Mouse (Mus musculus): ENCODE measurements around the gene Slc7a15.
A peak's percentile ranks its signal among the peaks of the same experiment; 100 is the strongest.

Gene Slc7a15

GRCm38 (mm10) chr12:8506954-8507707, 91.7 kb downstream of the Slc7a15 start:
- DNase-seq (ENCODE audit: low spot score): no peak

DNA sequence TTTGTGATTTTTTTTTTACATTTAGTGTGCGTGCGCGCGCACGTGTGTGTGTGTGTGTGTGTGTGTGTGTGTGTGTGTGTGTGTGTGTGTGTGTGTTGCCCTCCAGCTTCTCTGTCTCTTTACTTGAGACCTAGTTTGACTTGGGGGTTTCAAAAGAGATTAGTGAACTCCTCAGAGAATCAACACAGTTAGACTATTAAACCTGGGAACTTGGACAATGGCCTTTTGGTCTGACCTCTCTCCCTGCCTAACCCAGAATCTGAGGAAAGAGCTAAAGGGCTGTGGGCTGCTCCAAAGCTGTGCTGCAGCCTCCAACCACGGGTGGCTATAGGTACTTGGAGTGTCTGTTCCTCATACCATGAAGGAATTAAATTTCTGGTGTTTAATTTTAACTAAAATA, 94.7 kb downstream of the Slc7a15 start:
- no peak for DNase-seq (ENCODE audit: low spot score)

DNA sequence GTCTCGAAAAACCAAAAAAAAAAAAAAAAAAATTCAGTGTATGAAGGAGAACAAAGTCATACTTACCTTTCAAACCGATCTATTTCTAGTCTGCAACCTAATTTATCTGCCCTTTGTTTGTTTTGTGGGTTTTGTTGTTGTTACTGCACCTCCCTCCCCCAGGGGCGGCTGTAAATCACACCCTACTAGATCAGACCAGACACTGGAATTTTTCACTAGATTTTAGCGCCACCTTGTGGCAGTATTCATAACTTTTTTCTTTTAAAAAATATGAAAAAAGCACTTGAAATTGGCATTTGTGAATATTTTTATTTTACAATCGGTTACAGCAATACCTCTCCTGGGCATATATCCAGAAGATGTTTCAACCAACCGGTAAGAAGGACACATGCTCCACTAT, 96.3 kb downstream of the Slc7a15 start:
- peak; percentile 75 for DNase-seq (ENCODE audit: low spot score)

- peak; percentile 40 for DNase-seq (ENCODE audit: low spot score)
Measured at GRCm38 (mm10) chr12:8501571-8502305, 97.1 kb downstream of the Slc7a15 start.

GRCm38 (mm10) chr12:8500597-8501570, 98.0 kb downstream of the Slc7a15 start:
- DNase-seq (ENCODE audit: low spot score): no peak

DNA sequence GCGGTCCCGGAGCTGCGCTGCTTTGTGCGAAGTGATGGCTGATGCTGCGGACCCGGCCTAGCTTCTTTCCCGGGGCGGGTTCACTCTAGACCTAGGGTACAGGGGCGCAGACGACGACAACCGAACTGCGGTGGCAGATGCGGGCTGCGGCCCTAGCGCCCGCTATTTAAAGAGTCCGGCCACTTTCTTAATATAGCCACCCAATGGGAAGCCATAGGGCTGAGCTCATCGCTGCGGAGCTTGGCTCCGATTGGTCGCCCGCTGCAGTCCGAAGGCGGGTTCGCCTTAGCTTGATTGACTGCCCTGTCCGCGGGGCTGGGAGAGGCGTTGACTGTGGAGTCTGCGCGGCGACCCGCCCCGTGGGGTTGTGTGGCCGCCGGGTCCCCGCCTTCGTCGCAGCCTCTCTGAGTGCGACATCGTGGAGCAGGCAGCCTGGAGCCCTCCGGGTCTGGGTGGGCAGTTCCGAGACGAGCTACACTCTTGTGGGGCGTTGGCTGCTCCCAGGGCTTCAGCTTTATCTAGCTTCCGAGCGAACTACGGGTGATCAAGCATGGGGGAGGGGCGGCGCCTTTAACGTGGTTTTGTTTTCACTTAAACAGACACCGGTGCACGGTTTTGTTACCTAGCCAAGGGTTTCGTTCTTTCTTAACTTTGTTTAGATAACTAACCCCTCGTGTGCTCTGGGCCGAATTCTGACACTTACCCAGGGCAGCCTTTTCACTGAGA, 98.8 kb downstream of the Slc7a15 start, which contains the start of gene Rhob:
TSS of gene Rhob (minus strand) at position 139 of the 726 bp plus-strand sequence.
- DNase-seq (ENCODE audit: low spot score): peak; percentile 99

GRCm38 (mm10) chr12:8499001-8499870, 99.6 kb downstream of the Slc7a15 start:
- DNase-seq (ENCODE audit: low spot score): peak; percentile 64

DNA sequence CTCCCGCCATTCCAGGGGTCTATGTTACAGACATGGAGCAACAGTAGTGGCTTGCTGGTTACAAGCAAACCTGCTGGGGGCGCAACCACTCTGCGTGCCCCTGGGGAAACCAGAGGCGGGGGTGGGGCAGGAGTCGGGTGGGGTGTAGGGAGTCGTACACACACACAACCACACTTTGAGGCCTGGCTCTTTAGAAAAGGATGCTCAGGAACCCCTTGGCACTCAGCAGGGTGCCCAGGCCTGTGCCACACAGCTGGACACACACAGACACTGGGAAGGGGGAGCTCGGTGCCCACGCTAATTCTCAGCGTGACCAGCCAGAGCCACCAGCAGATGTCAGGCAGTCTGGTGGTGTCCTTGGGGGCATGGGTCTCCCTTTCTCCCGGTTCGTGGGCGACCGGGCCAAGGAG, 100.3 kb downstream of the Slc7a15 start:
- peak; percentile 68 for DNase-seq (ENCODE audit: low spot score)

- peak; percentile 60 for DNase-seq (ENCODE audit: low spot score)
Measured at GRCm38 (mm10) chr12:8498148-8498571, 100.7 kb downstream of the Slc7a15 start.

DNA sequence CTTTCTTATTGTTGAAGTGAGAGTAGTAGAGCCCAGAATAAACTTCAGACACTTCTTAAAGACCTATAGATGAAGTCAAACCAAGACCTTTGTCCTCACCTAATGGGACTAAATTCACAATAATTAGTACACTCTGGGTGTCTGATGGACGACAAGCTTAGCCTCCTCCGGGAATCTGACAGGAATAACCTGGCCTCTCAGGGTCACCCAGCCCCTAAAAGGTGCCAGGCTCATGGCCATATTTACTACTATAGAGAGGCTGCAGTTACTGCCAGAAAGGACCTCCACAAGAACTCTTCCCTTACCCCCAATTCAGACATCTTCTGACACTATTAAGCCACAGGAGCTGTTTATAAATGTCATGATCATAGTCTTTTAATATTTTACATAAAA, 101.6 kb downstream of the Slc7a15 start:
- no peak for DNase-seq (ENCODE audit: low spot score)

DNA sequence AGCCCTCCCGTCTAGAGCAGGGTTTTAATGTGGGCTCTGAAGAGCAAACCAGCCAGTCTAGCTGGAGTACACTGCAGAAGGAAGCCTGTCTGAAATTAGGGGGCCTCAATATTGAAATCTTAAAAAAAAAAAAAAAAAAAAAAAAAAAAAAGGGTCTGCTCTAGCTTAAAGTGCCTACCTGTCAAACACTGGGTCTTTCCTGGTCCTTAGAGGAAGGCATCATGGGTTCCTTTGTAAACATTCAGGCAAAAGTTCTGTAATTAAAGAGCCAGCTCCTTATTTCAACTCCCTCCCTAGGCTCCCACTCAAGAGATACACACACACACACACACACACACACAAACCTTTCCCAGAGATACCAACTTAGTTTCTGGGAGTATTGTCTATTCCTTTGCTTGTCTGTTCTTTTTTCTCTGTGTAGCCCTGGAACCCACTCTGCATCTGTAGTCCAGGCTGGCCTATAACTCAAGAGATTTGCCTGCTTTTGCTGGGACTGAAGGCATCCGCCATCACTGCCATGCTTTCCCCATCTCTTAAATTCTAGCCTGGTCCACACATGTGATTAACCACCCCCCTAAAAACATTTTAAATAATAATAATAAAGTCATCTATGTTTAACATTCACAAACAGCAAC, 102.1 kb downstream of the Slc7a15 start:
- DNase-seq (ENCODE audit: low spot score): no peak

DNA sequence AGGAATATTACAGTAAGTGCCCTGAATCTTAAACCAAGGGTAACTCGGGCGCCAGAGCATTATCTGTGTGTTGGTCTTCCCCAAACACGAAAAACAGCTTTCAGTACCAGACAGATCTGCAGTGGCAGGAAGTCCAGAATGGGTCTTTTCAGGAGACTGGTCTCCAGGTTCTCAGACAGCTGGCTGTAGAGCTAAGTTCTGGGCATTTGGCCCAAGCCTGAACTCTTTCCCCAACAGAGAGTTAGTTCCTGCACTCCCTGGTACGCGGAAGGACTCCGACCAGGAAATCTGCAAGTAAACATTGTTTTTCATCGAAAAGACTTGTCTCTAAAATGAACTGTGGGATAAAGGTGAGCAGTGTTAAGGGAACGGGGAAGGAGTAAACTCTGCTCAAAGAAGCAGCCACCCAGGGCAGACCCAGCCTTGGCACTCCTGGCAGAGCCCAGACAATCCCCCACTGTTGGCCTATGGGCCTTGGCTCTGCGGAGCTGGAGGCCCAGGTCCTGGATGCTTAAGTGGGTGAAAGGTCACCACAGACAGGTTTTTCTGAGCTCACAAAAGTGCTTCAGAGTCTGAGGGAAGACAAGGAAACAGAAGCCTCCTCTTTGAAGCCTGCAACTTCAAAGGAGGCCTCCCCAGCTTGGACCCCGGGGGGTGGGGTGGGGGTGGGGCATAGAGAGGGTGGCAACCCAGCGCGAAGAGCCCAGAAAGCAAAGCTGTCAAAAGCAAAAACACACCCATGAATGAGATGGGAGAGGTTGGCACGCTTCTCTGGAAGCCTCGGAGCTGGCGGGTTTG, 102.8 kb downstream of the Slc7a15 start:
- DNase-seq (ENCODE audit: low spot score): peak; percentile 64

- DNase-seq (ENCODE audit: low spot score): no peak
Measured at GRCm38 (mm10) chr12:8494675-8495074, 104.2 kb downstream of the Slc7a15 start.

- no peak for DNase-seq (ENCODE audit: low spot score)
Measured at GRCm38 (mm10) chr12:8493386-8493785, 105.5 kb downstream of the Slc7a15 start.

DNA sequence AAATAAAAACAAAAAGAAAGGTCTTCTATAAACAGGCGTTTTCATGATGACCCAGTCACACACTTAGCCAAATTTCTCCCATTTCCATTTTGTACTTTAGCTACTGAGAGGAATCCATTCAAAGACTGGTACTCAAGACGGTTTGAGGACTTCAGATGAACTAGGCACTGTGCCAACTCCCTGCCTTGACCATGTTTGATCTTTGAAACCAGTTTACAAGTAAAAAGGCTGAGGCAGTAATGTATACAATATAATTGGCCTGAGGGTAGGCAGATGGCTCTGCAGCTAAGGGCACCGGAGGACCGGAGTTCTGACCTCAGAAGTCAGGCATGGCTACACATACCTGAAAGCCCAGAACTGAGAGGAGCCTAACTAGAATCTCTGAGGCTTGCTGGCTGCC, 109.8 kb downstream of the Slc7a15 start:
- no peak for DNase-seq (ENCODE audit: low spot score)

GRCm38 (mm10) chr12:8488652-8488980, 110.2 kb downstream of the Slc7a15 start:
- no peak for DNase-seq (ENCODE audit: low spot score)

DNA sequence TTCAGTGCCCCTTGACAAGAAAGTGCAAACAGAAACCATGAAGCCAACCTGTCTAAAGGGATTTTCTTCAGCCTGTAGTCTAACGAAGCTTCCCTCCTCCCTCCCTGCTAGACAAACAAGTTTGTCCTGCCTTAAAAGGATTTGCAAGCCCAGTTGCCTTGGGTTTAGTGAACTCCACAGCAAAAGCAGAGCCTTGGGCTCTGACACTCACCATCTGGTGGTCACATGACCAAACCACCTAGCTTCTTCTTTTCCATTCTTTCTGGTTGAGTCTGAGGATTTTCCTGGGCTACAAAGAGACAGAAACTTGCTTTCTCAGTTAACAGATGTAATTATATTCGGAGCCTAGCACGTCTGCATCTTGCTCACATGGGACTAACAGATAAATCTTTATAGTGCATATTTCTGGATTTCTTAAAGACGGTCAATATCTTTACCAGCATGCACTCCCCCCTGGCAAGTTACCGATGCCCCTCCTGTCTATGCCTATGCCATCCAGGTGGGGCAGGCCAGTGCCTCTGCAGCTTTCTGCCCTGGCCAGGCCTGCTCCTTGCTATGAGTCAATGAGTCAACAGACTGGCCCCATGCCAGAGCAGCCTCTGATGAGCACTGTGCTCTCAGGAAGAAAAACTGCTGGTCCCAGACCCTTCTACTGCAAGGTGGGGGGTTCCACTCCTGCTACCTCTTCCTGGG, 110.8 kb downstream of the Slc7a15 start:
- DNase-seq (ENCODE audit: low spot score): peak; percentile 58

DNA sequence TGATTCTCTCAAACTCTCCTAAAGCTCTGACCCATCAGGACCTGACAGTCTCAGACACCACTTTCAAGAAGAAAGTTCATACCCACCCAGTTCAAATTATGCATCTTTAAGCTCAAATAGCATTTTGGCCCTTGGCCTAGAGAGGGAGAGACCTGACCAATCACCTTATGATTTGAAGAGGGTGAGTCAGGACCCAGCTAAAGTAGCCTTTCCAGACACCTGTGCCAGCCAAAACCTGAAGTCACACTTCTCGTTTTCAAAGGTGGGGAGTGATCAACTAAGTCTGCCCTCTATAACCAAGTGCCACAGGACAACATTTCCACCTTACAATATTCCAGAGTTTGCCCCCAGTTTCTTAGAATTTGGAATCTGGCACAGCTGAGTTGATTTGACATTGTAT, 111.6 kb downstream of the Slc7a15 start:
- no peak for DNase-seq (ENCODE audit: low spot score)

DNA sequence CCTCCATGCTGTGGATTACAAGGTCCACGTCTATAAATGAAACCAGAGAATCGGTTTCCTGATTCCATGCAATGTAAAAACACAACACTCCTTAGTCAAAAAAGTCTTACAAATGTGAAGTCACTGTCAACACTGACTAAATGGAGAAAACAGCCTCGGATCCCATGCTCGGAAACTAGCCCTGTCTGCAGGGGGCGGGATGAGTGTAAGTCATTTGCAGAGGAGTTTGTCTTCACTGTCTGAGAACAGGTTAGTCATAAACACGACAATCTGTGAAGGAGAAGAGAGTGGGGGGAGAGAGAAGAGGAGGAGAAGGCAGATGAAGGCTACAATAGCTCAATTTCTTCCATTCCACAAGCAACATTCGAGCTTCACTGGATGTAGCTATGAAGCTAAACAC, 113.6 kb downstream of the Slc7a15 start:
- no peak for DNase-seq (ENCODE audit: low spot score)

All from layer of hippocampus, adult 11-12 months (tissue).